Mouse (Mus musculus) cortical plate, adult 2 months (tissue): ENCODE results near the gene Cdk17.

Experiments used
- CTCF ChIP-seq: fragments of 200-500 bp; IDR thresholded peaks from 2 replicates; pipeline ENCODE4 v1.5.1; 2011; ENCODE audit warnings: mild to moderate bottlenecking, control low read depth, low read length; ENCODE audit not compliant: insufficient read depth; ENCODE audit errors: extremely low read depth
- POLR2A ChIP-seq: fragments of 200-500 bp; IDR thresholded peaks from 2 replicates; pipeline ENCODE4 v1.6.1; 2011; ENCODE audit warnings: mild to moderate bottlenecking, low read length, control low read depth; ENCODE audit not compliant: insufficient read depth; ENCODE audit errors: extremely low read depth

DNA sequence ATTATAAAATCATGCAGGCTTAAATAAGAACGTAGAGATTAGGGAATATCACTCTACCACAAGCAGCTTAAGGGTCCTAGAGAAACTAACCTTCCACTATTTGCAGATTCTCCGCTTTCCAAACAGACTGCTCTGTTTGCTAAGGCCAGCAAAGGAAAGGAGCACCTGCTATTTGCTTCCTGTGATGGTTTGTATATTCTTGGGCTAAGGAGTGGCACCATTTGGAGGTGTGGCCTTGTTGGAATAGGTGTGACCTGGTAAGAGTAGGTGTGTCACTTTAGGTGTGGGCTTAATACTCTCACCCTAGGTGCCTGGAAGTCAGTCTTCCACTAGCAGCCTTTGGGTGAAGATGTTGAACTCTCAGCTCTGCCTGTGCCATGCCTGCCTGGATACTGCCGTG, 34.6 kb upstream of the Cdk17 start:
- TF ChIP-seq POLR2A (no peak), CTCF (no peak)
